In genomic region chr12:113428901-113429300, GRCm38 (mm10) we compare ENCODE assay signal across 18 mouse cellular contexts.
"Had no signal": no experiment of that assay in that cellular context is flagged by ENCODE, and none has a peak within 500 bp of the region (broad histone marks: within the 10 kb centered on the region; RNA-seq: fewer than 3 reads in every experiment).

No protein-coding gene starts in this region.

- H3K36me3 ChIP-seq: limb, embryonic 10.5 days; limb, embryonic 13.5 days; liver, embryonic 13.5 days; neural tube, embryonic 12.5 days; neural tube, embryonic 15.5 days had no signal

- DNase-seq: kidney, adult 2 months; kidney, postnatal 25 days; layer of hippocampus, adult 9-11 months; liver; liver, embryonic 13.5 days; lung, postnatal 14 days; lung, postnatal 4 days; midbrain, embryonic 14.5 days; retina, postnatal 1 day; right cerebral cortex, postnatal 25 days; thymus, adult 18-20 months; thymus, postnatal 14 days had no signal

- H3K27ac ChIP-seq: kidney, postnatal 0 days; layer of hippocampus, adult 2 months; limb, embryonic 10.5 days; limb, embryonic 13.5 days; liver, embryonic 13.5 days; neural tube, embryonic 12.5 days; neural tube, embryonic 15.5 days had no signal

- H3K4me3 ChIP-seq: layer of hippocampus, adult 2 months; limb, embryonic 10.5 days; limb, embryonic 13.5 days; liver, embryonic 13.5 days; neural tube, embryonic 12.5 days; neural tube, embryonic 15.5 days had no signal

- H3K4me1 ChIP-seq: limb, embryonic 10.5 days; limb, embryonic 13.5 days; liver, embryonic 13.5 days; neural tube, embryonic 12.5 days; neural tube, embryonic 15.5 days had no signal

- H3K27me3 ChIP-seq: limb, embryonic 13.5 days; liver, embryonic 13.5 days; neural tube, embryonic 12.5 days; neural tube, embryonic 15.5 days had no signal
